Mouse (Mus musculus) B cell, adult 2 months (primary cell): Measurements from ENCODE around the gene Cdkn1b.

Experiments used
- DNase-seq, 2 experiments: peaks; one replicate each; pipeline ENCODE4 v3.0.0; 2022

Cdkn1b gene

DNA sequence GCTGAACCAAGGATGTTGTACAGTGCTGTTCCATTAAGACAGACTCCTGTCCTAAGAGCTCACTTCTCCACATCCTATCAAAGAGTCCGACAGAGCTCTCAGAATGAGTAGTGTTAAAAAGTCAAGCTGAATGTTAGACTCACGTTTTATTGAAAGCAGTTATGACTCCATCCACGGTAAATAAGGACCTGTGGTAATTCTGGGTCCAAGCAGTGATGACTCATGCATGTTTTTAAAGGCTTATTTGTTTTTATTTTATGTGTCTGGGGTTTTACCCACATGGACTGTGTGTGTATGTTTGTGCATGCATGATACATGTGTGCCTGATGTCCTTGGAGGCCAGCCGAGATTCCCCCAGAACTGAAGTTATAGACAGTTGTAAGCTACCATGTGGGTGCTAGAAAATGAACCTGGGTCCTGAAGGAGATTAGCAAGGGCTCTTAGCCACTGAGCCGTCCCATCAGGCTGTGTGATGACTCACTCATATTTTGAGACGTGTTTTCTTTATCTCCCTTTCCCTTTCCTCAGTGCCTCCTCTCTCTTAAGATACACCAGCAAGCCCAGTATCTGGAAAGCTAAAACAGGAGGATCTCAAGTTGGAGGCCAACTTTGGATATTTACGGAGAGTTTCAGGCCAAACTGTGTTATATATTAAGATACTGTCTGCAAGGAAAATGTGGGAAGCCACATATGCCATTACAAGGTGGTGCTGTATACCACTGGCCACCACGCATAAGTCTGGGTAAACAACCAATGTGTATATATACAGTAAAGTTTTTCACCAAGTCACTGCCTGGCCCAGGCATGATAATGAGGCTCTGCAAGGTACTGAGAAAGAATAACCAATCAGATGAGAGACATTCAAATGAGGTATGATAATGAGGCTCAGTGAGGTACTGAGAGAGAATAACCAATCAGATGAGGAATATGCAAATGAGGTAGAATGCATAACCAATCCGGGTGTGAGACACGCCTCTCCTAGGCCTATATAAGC is 16.0 kb upstream of the Cdkn1b start:
- DNase-seq = no peak

DNA sequence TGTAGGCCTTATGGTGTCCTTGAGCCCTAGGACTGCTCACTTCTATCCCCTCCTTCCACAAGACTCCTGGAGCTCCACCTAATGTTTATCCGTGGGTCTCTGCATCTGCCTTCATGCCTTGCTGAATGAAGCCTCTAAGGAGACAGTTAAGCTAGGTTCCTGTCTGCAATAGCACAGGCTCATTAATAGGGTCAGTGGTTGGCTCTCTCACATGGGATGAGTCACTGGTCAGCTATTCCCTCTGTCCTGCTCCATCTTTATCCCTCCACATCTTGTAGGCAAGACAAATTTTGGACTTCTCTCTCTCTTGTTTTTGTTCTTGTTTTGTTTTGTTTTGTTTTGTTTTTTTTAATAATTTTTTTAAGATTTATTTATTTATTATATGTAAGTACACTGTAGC is 14.4 kb upstream of the Cdkn1b start:
- no peak for DNase-seq

- no peak for DNase-seq
Measured at GRCm38 (mm10) chr6:134914523-134914922, 5.7 kb upstream of the Cdkn1b start.

DNA sequence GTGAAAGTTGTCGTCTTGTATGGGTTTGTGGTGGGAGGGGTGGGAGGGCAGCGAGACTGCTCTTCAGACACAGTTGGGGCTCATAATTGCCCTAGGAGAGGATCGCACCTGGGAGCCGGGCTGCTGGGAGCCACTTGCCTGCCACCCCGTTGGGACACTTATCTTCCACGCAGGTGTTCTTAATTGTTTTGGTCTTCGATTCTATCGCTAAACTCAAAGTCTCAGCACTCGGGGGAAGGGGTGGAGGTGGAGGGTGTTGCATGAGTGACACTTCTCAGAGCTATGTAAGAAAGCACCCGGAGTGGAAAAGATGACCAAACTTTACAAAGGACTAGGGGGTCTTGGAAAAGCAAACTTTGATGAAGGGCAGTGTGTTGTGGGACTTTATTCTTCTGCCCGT is 3.6 kb upstream of the Cdkn1b start:
- DNase-seq = peak; percentile 45 to 49

DNA sequence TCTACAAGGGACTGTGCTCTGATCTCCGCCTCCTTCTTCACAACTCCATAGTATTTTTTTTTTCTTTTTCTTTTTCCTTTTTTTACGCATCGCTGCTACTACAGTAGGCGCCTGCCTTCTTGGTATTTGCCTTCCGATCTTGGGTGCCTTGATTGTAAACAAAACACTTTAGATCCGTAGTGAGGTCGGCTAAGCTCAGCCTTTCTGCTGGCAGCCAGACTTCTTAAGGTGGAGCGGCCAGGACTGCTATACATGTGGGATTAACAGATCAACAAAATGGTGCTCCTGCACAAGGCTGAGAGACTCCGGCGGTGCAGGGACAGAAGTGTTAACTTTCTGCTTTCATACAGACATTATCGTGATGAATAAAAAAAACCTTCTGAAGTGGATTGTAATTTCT is 3.1 kb upstream of the Cdkn1b start:
- DNase-seq = peak; percentile 40 to 47

DNA sequence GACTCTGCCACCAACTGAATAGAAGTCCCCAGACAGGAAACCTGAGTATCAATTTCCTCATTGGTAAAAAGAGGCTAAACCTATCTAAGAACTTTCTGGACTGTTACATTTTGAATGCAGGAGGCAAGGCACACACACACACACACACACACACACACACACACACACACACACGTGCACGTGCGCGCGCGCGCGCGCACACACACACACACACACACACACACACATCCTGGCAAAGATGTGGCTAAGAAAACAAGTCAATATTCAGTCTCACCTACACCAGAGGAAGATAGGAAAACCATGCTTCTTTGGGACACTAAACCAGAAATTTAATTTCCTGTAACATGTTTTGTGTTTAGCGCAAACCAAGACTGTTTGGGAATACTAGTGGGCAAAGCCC is 1.4 kb upstream of the Cdkn1b start:
- DNase-seq = peak in 1 of 2 experiments; percentile 30

- DNase-seq = no peak
Measured at GRCm38 (mm10) chr6:134919511-134920189, 551 bp upstream of the Cdkn1b start.

- peak; percentile 61 to 68 for DNase-seq
Measured at GRCm38 (mm10) chr6:134921014-134921694, 953 bp downstream of the Cdkn1b start.

DNA sequence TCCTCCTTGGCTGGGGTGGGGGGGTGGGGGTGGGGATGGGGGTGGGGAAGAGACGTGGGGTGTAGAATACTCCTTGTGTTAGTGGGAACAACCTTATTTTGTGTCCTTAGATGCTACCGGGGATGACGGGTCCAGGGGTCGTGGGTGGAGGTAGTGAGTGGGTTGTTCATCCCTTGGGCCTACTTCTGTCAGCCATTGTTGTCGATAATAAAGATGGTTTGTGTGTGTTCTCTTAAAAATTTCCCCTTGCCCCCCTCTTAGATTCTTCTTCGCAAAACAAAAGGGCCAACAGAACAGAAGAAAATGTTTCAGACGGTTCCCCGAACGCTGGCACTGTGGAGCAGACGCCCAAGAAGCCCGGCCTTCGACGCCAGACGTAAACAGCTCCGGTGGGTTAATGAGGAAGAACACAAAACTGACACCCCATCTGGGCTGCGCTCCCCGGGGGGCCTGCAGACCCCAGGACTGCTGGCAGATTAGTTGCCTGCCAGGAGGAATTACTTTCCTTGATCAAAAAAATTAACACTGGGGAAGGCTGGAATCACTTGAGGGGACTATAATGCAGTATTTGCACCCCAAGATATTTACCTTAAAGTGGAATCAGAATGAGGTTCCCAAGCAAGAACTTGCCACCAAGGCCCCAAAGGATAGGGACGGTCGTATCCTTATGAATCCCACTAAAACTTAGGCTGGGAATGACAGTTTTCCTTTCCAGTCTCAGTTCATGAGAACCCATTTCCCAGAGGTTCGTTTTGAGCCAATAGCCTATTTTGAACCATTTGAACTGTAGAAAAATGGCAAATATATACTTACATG is 1.7 kb downstream of the Cdkn1b start:
- peak; percentile 50 to 55 for DNase-seq

DNA sequence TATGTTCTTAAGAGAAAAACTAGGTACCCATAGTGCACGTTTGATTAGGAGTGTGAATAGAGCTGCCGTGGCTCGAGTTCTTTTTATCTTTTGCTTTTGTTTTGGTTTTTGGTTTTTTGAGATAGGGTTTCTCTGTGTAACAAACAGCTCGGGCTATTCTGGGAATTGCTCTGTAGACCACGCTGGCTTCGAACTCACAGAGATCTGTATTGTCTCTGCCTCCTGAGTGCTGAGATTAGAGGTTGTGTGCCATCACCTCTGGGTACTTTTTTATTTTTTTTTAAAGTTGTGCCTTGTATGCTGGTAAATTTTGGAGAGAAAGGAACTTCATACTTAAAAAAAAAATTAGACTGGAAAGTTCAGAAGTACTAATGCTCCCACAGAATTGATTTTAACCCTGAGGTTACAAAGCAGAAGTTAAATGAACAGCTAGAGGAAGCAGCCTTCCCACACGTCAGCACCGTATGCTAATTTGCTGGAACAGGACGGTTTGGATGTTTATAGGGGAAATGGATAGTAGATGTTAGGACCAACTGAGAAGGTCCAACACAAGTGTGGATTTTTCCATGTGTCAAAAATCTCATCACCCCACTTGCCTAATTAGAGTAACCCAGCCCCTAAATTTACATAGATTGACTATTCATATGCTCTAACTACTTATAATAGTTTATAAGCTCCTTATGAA is 2.5 kb downstream of the Cdkn1b start:
- peak; percentile 57 to 60 for DNase-seq

DNA sequence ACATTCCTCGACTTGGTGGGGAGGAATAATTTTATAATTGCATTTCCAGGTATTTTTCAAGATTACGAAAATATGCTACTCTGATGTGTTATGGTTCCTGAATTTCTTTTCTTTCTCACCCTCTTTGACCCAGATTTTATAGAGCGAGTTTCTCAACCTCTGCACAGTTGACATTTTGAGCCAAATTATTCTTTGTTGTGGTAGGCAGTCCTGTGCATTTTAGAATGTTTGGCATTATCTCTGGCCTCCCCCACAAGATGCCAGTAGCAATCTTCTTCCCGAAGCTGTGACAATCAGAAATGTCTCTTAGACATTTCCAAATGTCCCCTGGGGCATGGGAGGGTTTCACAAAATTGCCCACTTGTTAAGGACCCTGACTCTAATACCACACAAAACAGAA is 3.5 kb downstream of the Cdkn1b start:
- DNase-seq = no peak

- no peak for DNase-seq
Measured at GRCm38 (mm10) chr6:134924262-134924661, 4.1 kb downstream of the Cdkn1b start.

DNA sequence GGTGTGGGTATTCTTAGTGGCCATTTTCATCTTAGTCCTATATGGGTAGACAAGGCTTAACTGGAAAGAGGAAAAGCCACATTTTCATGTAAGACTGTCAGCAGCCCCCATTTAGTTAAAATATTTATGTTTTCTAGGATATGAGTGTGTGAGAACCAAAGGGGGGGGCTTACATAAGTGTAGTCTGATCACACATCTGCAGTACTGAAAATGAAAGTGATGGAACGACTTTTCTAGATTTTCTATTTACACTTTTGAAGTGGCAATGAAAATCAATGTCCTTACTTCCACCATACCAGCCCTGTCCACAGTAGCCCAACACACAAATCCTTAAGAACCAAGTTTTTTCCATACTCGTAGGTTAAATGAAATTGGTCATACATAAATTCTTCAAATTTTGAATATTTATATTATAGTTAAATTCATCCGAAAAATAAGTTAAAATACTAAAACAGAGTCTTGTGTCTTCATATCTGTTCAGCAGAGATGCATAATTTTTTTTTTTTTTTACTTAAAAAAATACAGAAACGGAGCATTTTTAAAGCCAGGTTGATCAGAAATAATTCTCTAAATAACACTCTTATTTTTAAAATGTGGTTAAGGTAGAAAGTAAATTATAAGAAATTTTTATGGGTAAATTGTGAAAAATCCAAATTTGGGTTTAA is 5.6 kb downstream of the Cdkn1b start:
- DNase-seq = no peak

- DNase-seq = no peak
Measured at GRCm38 (mm10) chr6:134926338-134926705, 6.1 kb downstream of the Cdkn1b start.

DNA sequence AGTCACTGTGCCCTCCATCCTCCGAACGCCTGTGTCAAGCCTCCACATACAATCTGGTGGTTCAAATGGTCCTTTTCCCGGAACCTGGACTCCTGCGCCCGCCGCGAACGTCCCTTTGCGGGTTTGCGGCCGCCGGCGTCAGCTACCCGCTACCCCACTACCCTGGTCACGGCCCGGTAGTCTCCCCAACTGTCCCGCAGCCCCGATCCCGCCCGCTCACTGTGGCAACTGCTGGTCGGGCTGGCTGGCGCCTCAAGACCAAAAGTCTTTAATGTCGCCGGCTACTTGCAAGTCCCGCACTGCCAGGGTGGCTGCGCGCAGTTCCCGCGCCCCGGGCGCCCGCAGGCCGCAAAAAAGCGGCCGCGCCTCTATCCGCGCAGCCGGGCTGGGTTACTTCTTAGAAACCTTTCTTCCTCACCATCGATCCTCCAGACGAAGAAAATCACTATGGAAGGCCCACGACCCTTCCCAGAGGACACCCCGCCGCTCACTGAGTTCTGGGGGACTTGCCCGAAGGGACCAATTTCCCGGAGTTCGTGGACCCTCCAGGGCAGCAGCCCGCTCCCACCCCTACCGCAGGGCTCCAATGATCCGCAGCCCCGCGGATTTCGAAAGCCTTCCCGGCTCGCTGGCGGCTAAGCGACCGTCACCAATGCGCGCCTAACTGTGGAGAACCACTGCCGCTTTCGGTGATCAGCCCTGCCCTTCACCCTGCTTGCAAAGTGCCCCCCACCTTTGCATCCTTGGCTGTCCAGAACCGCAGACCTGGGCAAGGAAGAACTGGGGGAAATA is 6.8 kb downstream of the Cdkn1b start:
- peak; percentile 69 to 72 for DNase-seq

DNA sequence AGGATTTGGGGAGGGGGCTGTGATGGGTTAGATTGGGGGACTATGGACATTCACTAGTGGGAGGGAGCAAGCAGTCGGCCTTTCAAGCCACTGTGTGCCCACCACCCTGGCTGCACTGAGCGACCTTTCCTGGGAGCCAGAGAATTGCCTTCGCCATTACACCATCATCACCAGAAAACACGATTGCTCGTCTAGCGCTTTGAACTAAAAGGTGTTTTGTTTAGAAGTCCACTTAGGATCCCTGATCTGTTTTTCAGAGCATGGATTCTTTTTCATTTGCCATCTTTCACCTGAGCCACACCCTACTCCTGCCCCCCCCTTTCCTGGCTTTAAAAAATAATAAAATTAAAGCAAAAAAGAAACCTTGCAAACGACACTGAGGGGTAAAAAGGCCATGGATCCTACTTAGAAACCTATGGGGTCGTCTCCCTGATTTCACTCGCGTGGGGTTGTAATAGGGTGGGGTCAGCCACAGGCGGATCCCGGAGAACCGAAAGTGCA is 7.4 kb downstream of the Cdkn1b start:
- peak in 1 of 2 experiments; percentile 59 for DNase-seq

GRCm38 (mm10) chr6:134928096-134928888 is 8.1 kb downstream of the Cdkn1b start:
- peak; percentile 80 to 83 for DNase-seq

- DNase-seq = peak in 1 of 2 experiments; percentile 49
Measured at GRCm38 (mm10) chr6:134928889-134929310, 8.7 kb downstream of the Cdkn1b start.

DNA sequence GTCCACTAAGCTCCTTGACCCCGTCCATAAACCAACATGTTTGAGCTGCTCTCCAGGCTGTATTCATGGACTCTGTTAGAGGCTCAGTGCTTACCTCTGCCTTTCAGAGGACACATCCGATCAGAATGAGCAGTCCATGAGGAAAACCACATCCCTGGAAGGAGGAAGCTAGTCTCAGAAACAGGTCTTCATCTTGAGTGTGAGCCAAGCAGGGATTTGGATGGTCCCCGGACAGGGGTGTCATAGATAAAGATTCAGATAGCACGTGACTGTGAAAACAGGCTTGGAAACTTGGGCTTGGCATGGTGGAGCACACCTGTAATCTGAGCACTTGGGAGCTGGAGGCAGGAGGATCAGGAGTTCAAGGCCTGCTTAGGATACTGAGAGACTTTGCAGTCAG is 9.7 kb downstream of the Cdkn1b start:
- DNase-seq = no peak
